Mouse (Mus musculus) testis, postnatal 10 days (tissue): Measurements from ENCODE around the gene Slc9a3r2.

ENCODE experiments used
- DNase-seq: peaks from one replicate; pipeline ENCODE4 v3.0.0; 2021; ENCODE audit warnings: low spot score

Gene Slc9a3r2

DNA sequence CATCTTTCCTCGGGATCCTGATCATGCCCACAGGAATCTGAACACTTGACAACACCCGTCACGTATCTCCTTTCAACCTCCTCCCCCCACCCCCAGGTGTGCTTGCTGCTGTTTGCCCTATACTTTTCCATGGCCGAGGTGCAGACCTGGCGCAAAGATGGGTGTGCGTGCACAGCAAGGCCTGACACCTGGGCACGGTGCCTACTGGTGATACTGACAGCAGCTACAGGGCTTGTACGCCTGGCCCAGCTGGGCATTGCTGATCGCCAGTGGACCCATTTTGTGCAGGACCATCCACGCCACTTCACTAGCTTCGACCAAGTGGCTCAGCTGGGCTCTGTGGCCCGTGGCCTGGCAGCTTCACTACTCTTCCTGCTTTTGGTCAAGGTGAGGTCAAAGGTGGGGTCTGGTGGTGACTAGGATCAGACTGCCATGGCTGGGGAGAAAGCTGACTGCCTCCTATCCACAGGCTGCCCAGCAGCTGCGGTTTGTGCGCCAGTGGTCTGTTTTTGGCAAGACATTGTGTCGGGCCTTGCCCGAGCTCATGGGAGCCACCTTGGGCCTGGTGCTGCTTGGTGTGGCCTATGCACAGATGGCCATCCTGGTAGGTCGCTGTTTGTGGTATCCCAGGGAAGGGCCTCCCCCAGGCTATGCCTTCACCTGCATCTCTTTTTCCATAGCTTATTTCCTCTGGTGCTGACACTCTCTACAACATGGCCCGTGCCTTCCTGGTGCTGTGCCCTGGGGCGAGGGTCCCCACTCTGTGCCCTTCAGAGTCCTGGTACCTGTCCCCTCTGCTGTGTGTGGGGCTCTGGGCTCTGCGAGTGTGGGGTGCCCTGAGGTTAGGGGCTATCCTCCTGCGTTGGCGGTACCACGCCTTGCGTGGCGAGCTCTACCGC is 55.9 kb downstream of the Slc9a3r2 start:
- DNase-seq: peak; percentile 52

DNA sequence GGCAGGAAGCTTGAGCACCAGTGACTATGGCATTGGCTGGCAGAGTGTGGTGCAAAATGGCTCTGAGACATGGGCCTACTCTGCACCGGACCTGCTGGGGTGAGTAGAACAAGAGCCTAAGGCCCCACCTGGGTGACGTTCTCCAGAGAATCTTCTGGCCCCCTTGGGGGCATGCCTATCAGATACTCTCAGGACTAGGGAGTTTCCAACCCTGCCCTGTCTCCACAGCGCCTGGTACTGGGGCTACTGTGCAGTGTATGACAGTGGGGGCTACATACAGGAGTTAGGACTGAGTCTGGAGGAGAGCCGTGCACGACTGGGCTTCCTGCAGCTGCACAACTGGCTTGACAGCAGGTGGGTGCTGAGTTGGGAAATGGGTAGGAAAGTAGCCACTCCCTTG is 56.9 kb downstream of the Slc9a3r2 start:
- no peak for DNase-seq

DNA sequence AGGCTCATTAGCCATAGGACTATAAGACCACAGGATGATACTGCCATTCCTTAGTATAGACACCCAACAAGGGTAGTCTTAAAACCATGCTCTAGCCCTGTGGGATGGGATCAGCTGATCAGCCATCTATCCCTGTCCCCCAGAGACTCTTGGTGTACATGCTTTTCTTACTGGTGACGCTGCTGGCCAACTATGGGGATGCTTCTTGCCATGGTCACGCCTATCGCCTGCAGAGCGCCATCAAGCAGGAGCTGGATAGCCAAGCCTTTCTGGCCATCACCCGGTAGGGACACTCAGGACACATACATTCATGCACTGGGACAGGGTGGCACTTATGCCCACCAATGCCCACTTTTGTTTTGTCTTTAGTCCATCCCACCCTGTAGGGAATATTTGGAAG is 58.4 kb downstream of the Slc9a3r2 start:
- DNase-seq: no peak

DNA sequence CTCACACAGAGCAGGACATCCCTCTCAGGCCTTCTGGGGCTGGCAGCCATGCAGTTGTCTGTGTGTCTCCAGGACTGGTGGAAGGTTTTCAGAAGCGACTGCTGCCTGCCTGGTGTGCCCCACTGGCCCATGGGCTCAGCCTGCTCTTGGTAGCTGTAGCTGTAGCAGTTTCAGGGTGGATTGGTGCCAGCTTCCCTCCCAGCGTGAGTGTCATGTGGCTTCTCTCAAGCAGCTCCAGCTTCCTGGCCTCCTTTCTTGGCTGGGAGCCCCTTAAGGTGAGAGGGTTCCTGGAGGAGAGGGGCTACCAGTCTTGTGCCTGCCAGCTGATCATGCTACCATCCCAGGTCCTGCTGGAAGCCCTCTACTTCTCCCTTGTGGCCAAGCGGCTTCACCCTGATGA is 59.2 kb downstream of the Slc9a3r2 start:
- no peak for DNase-seq
